Mouse (Mus musculus) hindbrain, postnatal 0 days (tissue): ENCODE measurements around the gene Gna11. TPM values are rescaled to one million over a fixed set of nuclear protein-coding genes. Genes with fewer than 3 reads are reported as not detected.

Experiments
- ATAC-seq: fragments of 200-750 bp; cut with Nextera tagmentation; 2 replicates; pipeline ENCODE4 v1.8.0; 2017; ENCODE audit warnings: mild to moderate bottlenecking, moderate TSS enrichment, moderate library complexity
- DNase-seq: peaks from one replicate; pipeline ENCODE4 v3.0.0-alpha.2; 2015; ENCODE audit warnings: low spot score
- H3K27ac ChIP-seq: fragments of 300-500 bp; sonication (generic); 2 replicates; pipeline ENCODE4 v1.5.1; 2014; ENCODE audit warnings: mild to moderate bottlenecking
- H3K27me3 ChIP-seq: fragments of 300-500 bp; sonication (generic); 2 replicates; pipeline ENCODE4 v1.6.1; 2014; ENCODE audit warnings: low read length, mixed read lengths; ENCODE audit not compliant: insufficient read depth
- H3K36me3 ChIP-seq: fragments of 300-500 bp; sonication (generic); 2 replicates; pipeline ENCODE4 v1.6.1; 2014; ENCODE audit warnings: low read length, mixed read lengths; ENCODE audit not compliant: insufficient read depth
- H3K4me1 ChIP-seq: fragments of 300-500 bp; sonication (generic); 2 replicates; pipeline ENCODE4 v1.6.1; 2014; ENCODE audit warnings: antibody characterized with exemption, low read length, mixed read lengths; ENCODE audit not compliant: insufficient read depth
- H3K4me2 ChIP-seq: fragments of 300-500 bp; sonication (generic); 2 replicates; pipeline ENCODE4 v1.6.1; 2014; ENCODE audit warnings: low read depth, mild to moderate bottlenecking, low read length, moderate library complexity, mixed read lengths
- H3K4me3 ChIP-seq: fragments of 300-500 bp; sonication (generic); 2 replicates; pipeline ENCODE4 v1.5.1; 2014; ENCODE audit warnings: low read length
- H3K9ac ChIP-seq: fragments of 300-500 bp; sonication (generic); replicated peaks from 2 replicates; pipeline ENCODE4 v1.6.1; 2014; ENCODE audit warnings: mild to moderate bottlenecking, low read length, moderate library complexity, mixed read lengths
- H3K9me3 ChIP-seq: fragments of 300-500 bp; sonication (generic); 2 replicates; pipeline ENCODE4 v1.6.1; 2016; ENCODE audit warnings: low read length, mixed read lengths
- CTCF ChIP-seq: IDR thresholded peaks from 2 replicates; pipeline ENCODE4 v1.5.1; 2016; ENCODE audit warnings: antibody characterized with exemption, control low read depth, low read depth
- WGBS: fragments of 180-500 bp; shearing (Covaris S2); extraction: QIAGEN DNeasy Blood & Tissue Kit; methylation state at CpG from one replicate; pipeline ENCODE4 v1.1.7; 2014; 5-methylcytosine and 5-hydroxymethylcytosine counted together
- polyA plus RNA-seq: library from polyadenylated mRNA; unstranded; fragments of >200 nt; fragmentation: Nextera tagmentation; extraction: Ambion mirVana; gene quantifications from 2 replicates; pipeline ENCODE4 v1.2.1, GENCODE M21; 2015
- total RNA-seq: library from RNA; depleted of rRNA; stranded (reverse); fragments of >200 nt; gene quantifications from 2 replicates; pipeline ENCODE4 v1.2.3, GENCODE M21; 2014

The Gna11 gene
- total and polyA plus RNA-seq, 2 experiments from 2014 or later: 105 to 139 TPM

GRCm38 (mm10) chr10:81568381-81569191, 23.6 kb upstream of the Gna11 start:
- Histone ChIP-seq H3K27ac (0 out of 2 replicates have a peak overlapping the region, but pooled peaks have one; percentile 36), H3K27me3 (0 out of 2 replicates have a peak, but pooled peaks cover 2% of the 10 kb centered on the region), H3K4me2 (no peak overlapping the region), H3K4me1 (peaks cover 32% of the 10 kb centered on the region), H3K9me3 (no peaks in the 10 kb centered on the region), H3K36me3 (peaks cover 17% of the 10 kb centered on the region; the same call in 1 of the 2 replicates), H3K4me3 (no peak overlapping the region), H3K9ac (no peak overlapping the region; the same call in 1 of the 2 replicates)
- 13% methylated on average over 16 of the region's 16 CpGs for WGBS
- no peak for ATAC-seq
- peak; percentile 76 for DNase-seq
- TF ChIP-seq CTCF: no peak

GRCm38 (mm10) chr10:81565257-81566228, 20.6 kb upstream of the Gna11 start:
- DNase-seq: no peak
- no peak overlapping the region for H3K27ac ChIP-seq
- H3K9ac ChIP-seq: no peak overlapping the region
- H3K4me2 ChIP-seq: no peak overlapping the region
- H3K27me3 ChIP-seq: no peaks in the 10 kb centered on the region
- H3K4me3 ChIP-seq: no peak overlapping the region
- 43% methylated on average over 20 of the region's 20 CpGs for WGBS
- ATAC-seq: no peak
- H3K36me3 ChIP-seq: peaks cover 17% of the 10 kb centered on the region; the same call in 1 of the 2 replicates
- H3K9me3 ChIP-seq: no peaks in the 10 kb centered on the region
- no peak for TF ChIP-seq CTCF
- H3K4me1 ChIP-seq: peaks cover 24% of the 10 kb centered on the region

- 34% methylated on average over 10 of the region's 10 CpGs for WGBS
- Histone ChIP-seq H3K9me3 (no peaks in the 10 kb centered on the region), H3K4me2 (0 out of 2 replicates have a peak overlapping the region, but pooled peaks have one; percentile 43), H3K36me3 (peaks cover 17% of the 10 kb centered on the region; the same call in 1 of the 2 replicates), H3K4me1 (peaks cover 23% of the 10 kb centered on the region), H3K27me3 (no peaks in the 10 kb centered on the region), H3K27ac (no peak overlapping the region), H3K4me3 (no peak overlapping the region), H3K9ac (no peak overlapping the region)
- DNase-seq: peak; percentile 56
- TF ChIP-seq CTCF: peak; percentile 72
- ATAC-seq: no peak
These were observed 19.7 kb upstream of the Gna11 start for GRCm38 (mm10) chr10:81564734-81565133.

- Histone ChIP-seq H3K4me1 (peaks cover 23% of the 10 kb centered on the region), H3K9ac (no peak overlapping the region), H3K27me3 (no peaks in the 10 kb centered on the region), H3K4me2 (peak overlapping the region; percentile 43), H3K36me3 (peaks cover 17% of the 10 kb centered on the region; the same call in 1 of the 2 replicates), H3K4me3 (peak overlapping the region; percentile 11; the same call in 1 of the 2 replicates), H3K9me3 (no peaks in the 10 kb centered on the region), H3K27ac (peak overlapping the region; percentile 60)
- ATAC-seq (peak; percentile 28; the same call in 1 of the 2 replicates), DNase-seq (peak; percentile 53)
- TF ChIP-seq CTCF: no peak
- WGBS: 6% methylated on average over 10 of the region's 10 CpGs
These were observed 19.2 kb upstream of the Gna11 start for GRCm38 (mm10) chr10:81564216-81564615.

- Histone ChIP-seq H3K27me3 (no peaks in the 10 kb centered on the region), H3K27ac (no peak overlapping the region), H3K4me3 (no peak overlapping the region), H3K9me3 (no peaks in the 10 kb centered on the region), H3K4me2 (0 out of 2 replicates have a peak overlapping the region, but pooled peaks have one; percentile 5), H3K4me1 (peaks cover 16% of the 10 kb centered on the region), H3K36me3 (peaks cover 17% of the 10 kb centered on the region; the same call in 1 of the 2 replicates), H3K9ac (no peak overlapping the region)
- 52% methylated on average over 6 of the region's 6 CpGs for WGBS
- ATAC-seq (no peak), DNase-seq (no peak)
- TF ChIP-seq CTCF: no peak
These were observed 18.5 kb upstream of the Gna11 start for GRCm38 (mm10) chr10:81563481-81563880.

GRCm38 (mm10) chr10:81562411-81562810, 17.4 kb upstream of the Gna11 start:
- 0 out of 2 replicates have a peak overlapping the region, but pooled peaks have one; percentile 3 for H3K9ac ChIP-seq
- 83% methylated on average over 6 of the region's 6 CpGs for WGBS
- peaks cover 14% of the 10 kb centered on the region for H3K4me1 ChIP-seq
- no peak for ATAC-seq
- no peak for DNase-seq
- no peak for TF ChIP-seq CTCF
- H3K4me3 ChIP-seq: no peak overlapping the region
- no peak overlapping the region for H3K4me2 ChIP-seq
- no peaks in the 10 kb centered on the region for H3K9me3 ChIP-seq
- H3K27ac ChIP-seq: no peak overlapping the region
- H3K36me3 ChIP-seq: peaks cover 17% of the 10 kb centered on the region; the same call in 1 of the 2 replicates
- no peaks in the 10 kb centered on the region for H3K27me3 ChIP-seq
